Mouse (Mus musculus): ENCODE measurements around the gene Phf3.
"Not testable (repeated sequence)": the region's sequence is repeated elsewhere in the genome, so short reads cannot be mapped to it uniquely, and the experiment has no call there.

Phf3 gene

DNA sequence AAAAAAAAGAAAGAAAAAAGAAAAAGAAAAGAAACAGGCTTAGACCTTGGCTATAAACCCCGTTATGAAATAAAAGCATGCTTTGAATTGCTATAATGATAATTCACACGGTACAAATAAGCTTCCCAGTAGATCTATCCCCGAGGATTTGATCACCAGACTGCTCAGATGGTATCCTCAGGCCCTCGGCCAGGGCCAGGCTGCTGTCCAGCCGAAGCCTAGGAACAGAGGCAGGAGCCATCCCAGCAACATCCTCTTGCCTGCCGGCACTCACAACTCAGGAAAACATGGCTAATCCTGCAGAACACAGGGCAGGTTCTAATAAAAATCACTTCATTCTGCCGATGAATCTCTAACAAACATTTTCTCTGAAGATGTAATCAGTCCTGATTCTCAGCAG lies 100.9 kb downstream of the Phf3 start:
- no peak for DNase-seq (ENCODE audit: extremely low spot score, low spot score)

DNA sequence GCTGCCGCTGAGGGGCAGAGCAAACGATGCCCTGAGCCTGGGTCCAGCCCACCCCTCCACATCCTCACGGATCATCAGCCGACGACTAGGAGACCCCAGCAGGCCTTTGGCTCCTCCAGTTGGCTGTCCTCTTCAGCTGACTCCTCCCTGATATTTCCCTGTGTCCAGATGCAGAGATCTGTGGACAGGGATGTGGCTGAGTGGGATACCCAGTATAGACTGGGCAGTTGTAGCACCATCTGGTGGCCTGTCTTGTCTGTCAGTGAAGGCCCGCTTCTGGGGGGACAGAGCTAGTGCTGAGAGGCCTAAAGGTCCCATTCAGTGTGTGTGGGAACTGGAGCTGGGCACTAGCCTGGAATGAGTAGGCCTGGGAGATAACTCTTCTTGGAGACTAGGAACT lies 101.9 kb downstream of the Phf3 start:
- DNase-seq (ENCODE audit: extremely low spot score, low spot score) = no peak

DNA sequence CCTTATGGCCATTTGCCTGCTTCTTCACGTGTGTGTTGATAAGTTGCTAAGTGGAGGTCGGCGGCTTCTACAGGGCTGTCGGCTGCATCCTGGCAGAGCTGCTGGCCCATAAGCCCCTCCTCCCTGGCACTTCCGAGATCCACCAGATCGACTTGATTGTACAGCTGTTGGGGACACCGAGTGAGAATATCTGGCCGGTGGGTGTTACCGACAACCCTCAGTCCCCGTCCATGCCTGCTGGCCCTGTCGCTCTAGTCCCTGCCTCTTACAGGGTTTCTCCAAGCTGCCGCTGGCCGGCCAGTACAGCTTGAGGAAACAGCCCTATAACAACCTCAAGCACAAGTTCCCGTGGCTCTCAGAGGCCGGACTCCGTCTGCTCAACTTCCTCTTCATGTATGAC lies 103.1 kb downstream of the Phf3 start:
- DNase-seq (ENCODE audit: extremely low spot score, low spot score) = not testable (repeated sequence)

DNA sequence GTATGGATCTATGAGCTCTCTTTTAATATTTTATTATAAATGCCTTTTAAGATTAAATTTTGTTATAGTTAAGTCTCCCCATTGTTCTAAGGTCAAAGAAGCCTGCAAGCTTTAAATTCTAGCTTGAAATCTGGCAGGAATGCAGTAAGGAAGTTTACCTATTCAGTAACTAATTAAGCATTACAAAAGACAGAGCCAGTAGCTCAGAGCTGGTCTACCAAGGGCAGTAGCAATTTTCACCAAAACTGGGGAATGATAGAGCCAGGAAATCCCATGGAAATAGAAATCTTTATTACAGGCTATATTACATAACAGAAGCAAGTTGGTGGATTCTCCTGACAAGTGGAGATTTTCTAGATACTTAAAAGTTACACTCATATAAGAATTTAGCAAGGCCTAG lies 116.9 kb downstream of the Phf3 start:
- no peak for DNase-seq (ENCODE audit: extremely low spot score, low spot score)

DNA sequence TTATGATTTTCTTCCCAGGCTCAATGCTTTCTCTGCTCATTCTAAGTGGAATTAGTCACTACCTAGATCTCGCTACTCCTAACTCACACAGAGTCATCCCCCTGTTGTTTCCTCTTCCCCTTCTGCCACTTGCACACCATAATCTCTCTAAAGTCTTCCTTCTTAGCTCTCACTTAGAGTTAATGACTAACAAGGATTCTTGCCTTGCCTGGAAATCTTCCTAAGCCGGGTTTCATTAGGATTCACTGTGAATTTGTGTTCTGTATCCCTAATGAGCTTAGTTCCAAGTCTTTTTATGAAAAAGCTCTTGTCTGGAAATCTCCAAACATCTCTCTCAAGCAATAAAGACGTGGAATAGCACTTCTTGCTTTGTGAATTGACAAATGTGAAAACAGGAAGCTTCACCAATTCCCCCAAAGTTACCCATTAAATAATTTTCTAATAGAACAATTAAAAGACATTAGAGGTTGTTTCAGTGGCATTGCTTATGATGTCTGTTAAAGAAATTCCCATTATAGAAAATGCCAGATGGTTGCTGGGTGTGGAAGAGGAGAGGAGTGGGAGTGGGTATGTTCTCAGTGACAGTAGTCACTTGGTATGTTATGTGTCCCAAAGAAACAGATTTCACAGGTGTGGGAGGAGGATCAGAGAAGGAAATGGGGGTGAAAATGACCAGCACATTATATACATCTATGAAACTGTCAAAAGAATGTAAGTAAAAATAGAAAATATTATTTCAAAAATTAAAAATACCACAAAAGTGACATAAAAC lies 118.1 kb downstream of the Phf3 start:
- no peak for DNase-seq (ENCODE audit: extremely low spot score, low spot score)
